Mouse (Mus musculus): ENCODE measurements around the gene Mkln1.

- TF ChIP-seq POLR2A (IDR thresholded peaks at IDR 0.05; ENCODE audit: borderline replicate concordance, control insufficient read depth, low read depth, low read length) (no peak), CTCF (IDR thresholded peaks at IDR 0.05; ENCODE audit: control insufficient read depth, insufficient read depth, low read length) (no peak)
Observed at GRCm38 (mm10) chr6:31500260-31500659, 101.7 kb downstream of the Mkln1 start.

All from bone marrow, adult 2 months (tissue).